Comparison of ENCODE assay signal across 7 mouse cellular contexts in genomic region chr12:69357300-69357646, GRCm38 (mm10). TPM values are rescaled to one million over a fixed set of nuclear protein-coding genes. Genes with fewer than 3 reads are reported as not detected.
DNase-seq lines count a peak whose midpoint lies in the region; ATAC-seq and TF ChIP-seq lines count a peak whose summit lies in the region.

No protein-coding gene starts in this region.

- no peak for TF ChIP-seq CTCF in olfactory bulb, adult 2 months (IDR thresholded peaks at IDR 0.05; ENCODE audit: insufficient read depth, low read depth, low read length)

- H3K4me1 ChIP-seq in megakaryocyte, embryonic 14.5 days = peaks cover 5% of the 10 kb centered on the region
- peaks cover 4% of the 10 kb centered on the region for H3K4me1 ChIP-seq in limb, embryonic 10.5 days
- no peaks in the 10 kb centered on the region for H3K4me1 ChIP-seq in olfactory bulb, adult 2 months (ENCODE audit: control insufficient read depth, insufficient read depth, low read length)

- DNase-seq in limb, embryonic 10.5 days (ENCODE audit: low spot score) = no peak
- DNase-seq in MN1 (ENCODE audit: low spot score) = no peak
- no peak for DNase-seq in retina, postnatal 1 day

- H3K36me3 ChIP-seq in megakaryocyte, embryonic 14.5 days (replicated peaks; ENCODE audit: low read length) = peaks cover 29% of the 10 kb centered on the region
- peaks cover 32% of the 10 kb centered on the region for H3K36me3 ChIP-seq in limb, embryonic 10.5 days

- no peak for ATAC-seq in megakaryocyte, adult 5-6 weeks (ENCODE audit: poor library complexity, severe bottlenecking)
- peak; percentile 36 for ATAC-seq in erythroid progenitor cell, adult 5-6 weeks (replicated peaks; ENCODE audit: low FRiP score, poor library complexity, severe bottlenecking)

- H3K27me3 ChIP-seq in megakaryocyte, embryonic 14.5 days (replicated peaks) = no peaks in the 10 kb centered on the region
- H3K27me3 ChIP-seq in limb, embryonic 10.5 days (ENCODE audit: low read depth, poor library complexity, severe bottlenecking) = no peaks in the 10 kb centered on the region

- peak overlapping the region; percentile 91 for H3K27ac ChIP-seq in limb, embryonic 10.5 days
- H3K27ac ChIP-seq in olfactory bulb, adult 2 months (ENCODE audit: insufficient read depth, low read depth, low read length) = no peak overlapping the region

- WGBS in limb, embryonic 10.5 days = 8% methylated on average over 13 of the region's 13 CpGs
- 4% methylated on average over 13 of the region's 13 CpGs for WGBS in olfactory bulb, adult 2 months

- H3K9me3 ChIP-seq in megakaryocyte, embryonic 14.5 days = no peaks in the 10 kb centered on the region
- no peaks in the 10 kb centered on the region for H3K9me3 ChIP-seq in limb, embryonic 10.5 days (replicated peaks)

- H3K4me3 ChIP-seq in megakaryocyte, embryonic 14.5 days (replicated peaks) = peak overlapping the region; percentile 100
- H3K4me3 ChIP-seq in limb, embryonic 10.5 days = peak overlapping the region; percentile 95
- peak overlapping the region; percentile 34 for H3K4me3 ChIP-seq in olfactory bulb, adult 2 months (ENCODE audit: insufficient read depth, low read depth, low read length)

- no peak for TF ChIP-seq POLR2A in olfactory bulb, adult 2 months (IDR thresholded peaks at IDR 0.05; ENCODE audit: insufficient read depth, low read depth, low read length)

RNA-seq across cellular contexts. Expression of gene Nemf, which starts 0.3 kb away (rescaled TPM):
- polyA plus RNA-seq in megakaryocyte, embryonic 14.5 days (2012; ENCODE audit: insufficient read depth, low replicate concordance) = 1.4 and 3.2 TPM in 2 replicates
- total RNA-seq in megakaryocyte, adult 5-6 weeks (2015) = 43.7 and 44.6 TPM in 2 replicates
- total RNA-seq in megakaryocyte, adult 5-6 weeks (2017) = 67.3 and 79.7 TPM in 2 replicates
- total RNA-seq in erythroid progenitor cell, adult 5-6 weeks (2015; ENCODE audit: low replicate concordance) = 56.6 and 57.3 TPM in 2 replicates
- 66.1 and 79.0 TPM in 2 replicates for total RNA-seq in erythroid progenitor cell, adult 5-6 weeks (2017; ENCODE audit: low replicate concordance)
- polyA plus RNA-seq in limb, embryonic 10.5 days (2016; fragmentation: Nextera tagmentation; extraction: Ambion mirVana) = 81.0 and 87.6 TPM in 2 replicates
- not detected in 2 replicates for polyA plus RNA-seq in olfactory bulb, adult 2 months (2012; ENCODE audit: insufficient read depth, insufficient read length, low replicate concordance, missing spikeins)

RNA-seq across cellular contexts. Expression of gene Arf6, which starts 14.7 kb away (rescaled TPM):
- 211 and 251 TPM in 2 replicates for polyA plus RNA-seq in megakaryocyte, embryonic 14.5 days (2012; ENCODE audit: insufficient read depth, low replicate concordance)
- 78.8 and 94.8 TPM in 2 replicates for total RNA-seq in megakaryocyte, adult 5-6 weeks (2015)
- total RNA-seq in megakaryocyte, adult 5-6 weeks (2017) = 125 and 133 TPM in 2 replicates
- 59.5 and 60.8 TPM in 2 replicates for total RNA-seq in erythroid progenitor cell, adult 5-6 weeks (2015; ENCODE audit: low replicate concordance)
- total RNA-seq in erythroid progenitor cell, adult 5-6 weeks (2017; ENCODE audit: low replicate concordance) = 93.7 and 94.4 TPM in 2 replicates
- 45.6 and 50.3 TPM in 2 replicates for polyA plus RNA-seq in limb, embryonic 10.5 days (2016; fragmentation: Nextera tagmentation; extraction: Ambion mirVana)
- 607 TPM in 1 of 2 replicates, not detected in the other for polyA plus RNA-seq in olfactory bulb, adult 2 months (2012; ENCODE audit: insufficient read depth, insufficient read length, low replicate concordance, missing spikeins)

RNA-seq across cellular contexts. Expression of gene Gm9887, which starts 15.0 kb away (rescaled TPM):
- polyA plus RNA-seq in megakaryocyte, embryonic 14.5 days (2012; ENCODE audit: insufficient read depth, low replicate concordance) = 3.3 and 4.8 TPM in 2 replicates
- total RNA-seq in megakaryocyte, adult 5-6 weeks (2015) = not detected in 2 replicates
- total RNA-seq in megakaryocyte, adult 5-6 weeks (2017) = not detected in 2 replicates
- not detected in 2 replicates for total RNA-seq in erythroid progenitor cell, adult 5-6 weeks (2015; ENCODE audit: low replicate concordance)
- total RNA-seq in erythroid progenitor cell, adult 5-6 weeks (2017; ENCODE audit: low replicate concordance) = not detected in 2 replicates
- polyA plus RNA-seq in limb, embryonic 10.5 days (2016; fragmentation: Nextera tagmentation; extraction: Ambion mirVana) = 1.4 and 1.7 TPM in 2 replicates
- not detected in 2 replicates for polyA plus RNA-seq in olfactory bulb, adult 2 months (2012; ENCODE audit: insufficient read depth, insufficient read length, low replicate concordance, missing spikeins)

Comparison
In these comparisons a context has a peak if more than half of its experiments do, and no peak if none do; other contexts are left out.
1. H3K4me3 ChIP-seq: peak in every context shown above with its lines; median percentile 100 in megakaryocyte, embryonic 14.5 days; 95 in limb, embryonic 10.5 days; 34 in olfactory bulb, adult 2 months.